In the genomic region with DNA sequence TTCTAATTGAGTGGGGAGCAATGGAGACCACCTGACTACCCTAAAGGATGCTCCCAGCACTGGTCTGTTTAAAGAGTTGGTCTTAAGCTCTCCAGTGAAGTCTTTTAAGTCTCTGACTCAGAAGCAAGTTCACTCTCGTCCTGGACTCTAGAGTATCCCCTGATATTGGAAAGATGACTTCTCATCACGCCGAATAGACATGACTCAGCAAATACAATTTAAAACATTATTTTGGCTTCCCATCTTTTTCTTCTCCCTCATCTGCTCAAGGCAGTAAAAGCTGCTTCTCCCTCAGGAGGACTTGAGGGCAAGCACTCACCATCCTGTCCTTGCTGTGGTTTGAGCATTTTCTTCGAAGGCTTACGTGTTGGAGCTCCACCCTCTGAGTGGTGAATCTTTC, we compare ENCODE assay signal across 22 mouse cellular contexts.
"Had no signal": no experiment of that assay in that cellular context is flagged by ENCODE, and none has a peak within 500 bp of the region (broad histone marks: within the 10 kb centered on the region; RNA-seq: fewer than 3 reads in every experiment).

No protein-coding gene starts in this region.

- H3K4me3 ChIP-seq: heart, embryonic 10.5 days; heart, embryonic 12.5 days; hindbrain, embryonic 10.5 days; hindbrain, embryonic 12.5 days; intestine, embryonic 15.5 days; layer of hippocampus, adult 2 months; limb, embryonic 10.5 days; limb, embryonic 12.5 days; liver, embryonic 13.5 days; liver, embryonic 15.5 days had no signal

- DNase-seq: gastrocnemius, postnatal 14 days; heart, postnatal 4 days; kidney, adult 18-20 months; kidney, adult 8-10 months; kidney, postnatal 10 days; kidney, postnatal 25 days; kidney, postnatal 4 days; liver; liver, embryonic 13.5 days had no signal

- ATAC-seq: hindbrain, embryonic 16.5 days; inflammation-experienced regulatory T-cells, adult 6 months; intestine, embryonic 15.5 days; intestine, postnatal 0 days had no signal

- H3K9ac ChIP-seq: heart, embryonic 12.5 days; hindbrain, embryonic 12.5 days; hindbrain, embryonic 14.5 days; intestine, embryonic 15.5 days; limb, embryonic 12.5 days; liver, embryonic 13.5 days; liver, embryonic 15.5 days had no signal

- H3K36me3 ChIP-seq: heart, embryonic 10.5 days; heart, embryonic 12.5 days; hindbrain, embryonic 10.5 days; hindbrain, embryonic 12.5 days; intestine, embryonic 15.5 days; limb, embryonic 10.5 days; limb, embryonic 12.5 days; liver, embryonic 13.5 days; liver, embryonic 15.5 days had no signal

- H3K27me3 ChIP-seq: intestine, embryonic 15.5 days; limb, embryonic 12.5 days; liver, embryonic 13.5 days; liver, embryonic 15.5 days had no signal

- H3K9me3 ChIP-seq: heart, embryonic 10.5 days; heart, embryonic 12.5 days; hindbrain, embryonic 10.5 days; hindbrain, embryonic 12.5 days; intestine, embryonic 15.5 days; limb, embryonic 10.5 days; limb, embryonic 12.5 days; liver, embryonic 13.5 days; liver, embryonic 15.5 days had no signal

- H3K27ac ChIP-seq: heart, embryonic 10.5 days; hindbrain, embryonic 10.5 days; hindbrain, embryonic 12.5 days; hindbrain, embryonic 14.5 days; intestine, embryonic 15.5 days; layer of hippocampus, adult 2 months; limb, embryonic 10.5 days; limb, embryonic 12.5 days; liver, embryonic 13.5 days; liver, embryonic 15.5 days had no signal
